Mouse (Mus musculus) midbrain, embryonic 11.5 days (tissue): ENCODE measurements at regions not wholly inside any gene's neighbourhood (a gene's known extent, or its start where the extent isn't known, plus 50 kb on each side); places are given as distances from the start of the nearest gene placed in this dataset.

Experiments
- ATAC-seq: fragments of 200-750 bp; cut with Nextera tagmentation; 2 replicates; pipeline ENCODE4 v1.8.0; 2017; ENCODE audit warnings: moderate TSS enrichment, moderate library complexity; ENCODE audit not compliant: low FRiP score
- DNase-seq: peaks from one replicate; pipeline ENCODE4 v3.0.0; 2015; ENCODE audit warnings: low spot score; ENCODE audit errors: missing footprints
- H3K27ac ChIP-seq: fragments of 300-500 bp; sonication (generic); 2 replicates; pipeline ENCODE4 v1.5.1; 2014; ENCODE audit warnings: low read depth, low read length
- H3K27me3 ChIP-seq: fragments of 300-500 bp; sonication (generic); 2 replicates; pipeline ENCODE4 v1.6.1; 2014; ENCODE audit warnings: mild to moderate bottlenecking, low read length, moderate library complexity, mixed read lengths; ENCODE audit not compliant: control insufficient read depth, insufficient read depth
- H3K36me3 ChIP-seq: fragments of 300-500 bp; sonication (generic); 2 replicates; pipeline ENCODE4 v1.6.1; 2014; ENCODE audit warnings: mild to moderate bottlenecking, low read length, moderate library complexity, mixed read lengths; ENCODE audit not compliant: control insufficient read depth, insufficient read depth
- H3K4me1 ChIP-seq: fragments of 300-500 bp; sonication (generic); 2 replicates; pipeline ENCODE4 v1.6.1; 2014; ENCODE audit warnings: low read length; ENCODE audit not compliant: control insufficient read depth, insufficient read depth
- H3K4me2 ChIP-seq: fragments of 300-500 bp; sonication (generic); 2 replicates; pipeline ENCODE4 v1.6.1; 2014; ENCODE audit warnings: mild to moderate bottlenecking, moderate library complexity
- H3K4me3 ChIP-seq: fragments of 300-500 bp; sonication (generic); 2 replicates; pipeline ENCODE4 v1.5.1; 2014; ENCODE audit warnings: low read depth, low read length
- H3K9ac ChIP-seq: fragments of 300-500 bp; sonication (generic); 2 replicates; pipeline ENCODE4 v1.6.1; 2014; ENCODE audit warnings: low read length
- H3K9me3 ChIP-seq: fragments of 300-500 bp; sonication (generic); 2 replicates; pipeline ENCODE4 v1.6.1; 2016; ENCODE audit warnings: low read length; ENCODE audit not compliant: control insufficient read depth
- whole genome bisulfite sequencing: fragments of 180-500 bp; shearing (Covaris S2); extraction: QIAGEN DNeasy Blood & Tissue Kit; methylation state at CpG from one replicate; pipeline ENCODE4 v1.1.7; 2014; 5-methylcytosine and 5-hydroxymethylcytosine counted together

GRCm38 (mm10) chr11:18821384-18821783, 197.4 kb downstream of the Meis1 start:
- Histone ChIP-seq H3K36me3 (no peaks in the 10 kb centered on the region), H3K27me3 (no peaks in the 10 kb centered on the region), H3K27ac (no peak overlapping the region), H3K9me3 (no peaks in the 10 kb centered on the region), H3K9ac (no peak overlapping the region), H3K4me1 (no peaks in the 10 kb centered on the region), H3K4me2 (no peak overlapping the region), H3K4me3 (no peak overlapping the region)
- no peak for DNase-seq
- WGBS, result 60% methylated on average over 1 of the region's 1 CpGs
- ATAC-seq, result no peak

- no peaks in the 10 kb centered on the region for H3K27me3 ChIP-seq
- DNase-seq (no peak), ATAC-seq (no peak)
- H3K9me3 ChIP-seq, result no peaks in the 10 kb centered on the region
- no peak overlapping the region for H3K27ac ChIP-seq
- H3K4me2 ChIP-seq, result no peak overlapping the region
- 90% methylated on average over 3 of the region's 3 CpGs for WGBS
- no peak overlapping the region for H3K9ac ChIP-seq
- H3K4me3 ChIP-seq, result no peak overlapping the region
- H3K4me1 ChIP-seq, result no peaks in the 10 kb centered on the region
- no peaks in the 10 kb centered on the region for H3K36me3 ChIP-seq
Measured at GRCm38 (mm10) chr11:18814110-18814509, 204.7 kb downstream of the Meis1 start.

GRCm38 (mm10) chr11:18767479-18767878, 251.3 kb downstream of the Meis1 start:
- DNase-seq (no peak), ATAC-seq (no peak)
- H3K4me2 ChIP-seq, result no peak overlapping the region
- H3K27me3 ChIP-seq, result no peaks in the 10 kb centered on the region
- no peak overlapping the region for H3K27ac ChIP-seq
- H3K9me3 ChIP-seq, result no peaks in the 10 kb centered on the region; the same call in 1 of the 2 replicates
- no peak overlapping the region for H3K4me3 ChIP-seq
- WGBS, result 94% methylated on average over 3 of the region's 3 CpGs
- H3K9ac ChIP-seq, result no peak overlapping the region
- no peaks in the 10 kb centered on the region for H3K36me3 ChIP-seq
- H3K4me1 ChIP-seq, result peaks cover 4% of the 10 kb centered on the region; the same call in 1 of the 2 replicates

- no peak overlapping the region for H3K4me2 ChIP-seq
- no peaks in the 10 kb centered on the region for H3K27me3 ChIP-seq
- peaks cover 4% of the 10 kb centered on the region; the same call in 1 of the 2 replicates for H3K4me1 ChIP-seq
- no peak overlapping the region for H3K9ac ChIP-seq
- H3K27ac ChIP-seq, result no peak overlapping the region
- no peaks in the 10 kb centered on the region; the same call in 1 of the 2 replicates for H3K9me3 ChIP-seq
- DNase-seq (peak; percentile 84), ATAC-seq (peak; percentile 82)
- H3K36me3 ChIP-seq, result no peaks in the 10 kb centered on the region
- 44% methylated on average over 6 of the region's 6 CpGs for WGBS
- H3K4me3 ChIP-seq, result no peak overlapping the region
Measured at GRCm38 (mm10) chr11:18766458-18767016, 252.2 kb downstream of the Meis1 start.

GRCm38 (mm10) chr11:18758591-18759074, 260.2 kb downstream of the Meis1 start:
- ATAC-seq (no peak), DNase-seq (no peak)
- no peaks in the 10 kb centered on the region for H3K9me3 ChIP-seq
- H3K27me3 ChIP-seq, result no peaks in the 10 kb centered on the region
- no peak overlapping the region for H3K9ac ChIP-seq
- WGBS, result 70% methylated on average over 6 of the region's 6 CpGs
- H3K4me3 ChIP-seq, result no peak overlapping the region
- no peak overlapping the region for H3K4me2 ChIP-seq
- no peak overlapping the region for H3K27ac ChIP-seq
- H3K4me1 ChIP-seq, result peaks cover 6% of the 10 kb centered on the region
- H3K36me3 ChIP-seq, result no peaks in the 10 kb centered on the region

GRCm38 (mm10) chr11:18756576-18756975, 262.2 kb downstream of the Meis1 start:
- Histone ChIP-seq H3K9ac (no peak overlapping the region), H3K4me2 (no peak overlapping the region), H3K9me3 (no peaks in the 10 kb centered on the region), H3K27ac (no peak overlapping the region), H3K36me3 (no peaks in the 10 kb centered on the region), H3K4me3 (no peak overlapping the region), H3K27me3 (no peaks in the 10 kb centered on the region), H3K4me1 (peaks cover 9% of the 10 kb centered on the region)
- no peak for DNase-seq
- ATAC-seq, result no peak
- 59% methylated on average over 1 of the region's 1 CpGs for WGBS

- ATAC-seq (0 out of 2 replicates have a peak, but pooled peaks have one; percentile 39), DNase-seq (no peak)
- H3K9me3 ChIP-seq, result no peaks in the 10 kb centered on the region
- peaks cover 16% of the 10 kb centered on the region for H3K4me1 ChIP-seq
- no peak overlapping the region for H3K4me3 ChIP-seq
- H3K27ac ChIP-seq, result no peak overlapping the region
- no peaks in the 10 kb centered on the region for H3K36me3 ChIP-seq
- no peaks in the 10 kb centered on the region for H3K27me3 ChIP-seq
- no peak overlapping the region; the same call in 1 of the 2 replicates for H3K4me2 ChIP-seq
- H3K9ac ChIP-seq, result no peak overlapping the region
- WGBS, result 43% methylated on average over 9 of the region's 9 CpGs
Measured at GRCm38 (mm10) chr11:18754732-18755525, 263.9 kb downstream of the Meis1 start.

- Histone ChIP-seq H3K4me2 (no peak overlapping the region), H3K27me3 (no peaks in the 10 kb centered on the region), H3K36me3 (no peaks in the 10 kb centered on the region), H3K27ac (no peak overlapping the region), H3K4me1 (peaks cover 22% of the 10 kb centered on the region), H3K4me3 (no peak overlapping the region), H3K9me3 (no peaks in the 10 kb centered on the region), H3K9ac (no peak overlapping the region)
- WGBS, result 45% methylated on average over 9 of the region's 9 CpGs
- no peak for DNase-seq
- ATAC-seq, result no peak
Measured at GRCm38 (mm10) chr11:18753856-18754255, 264.9 kb downstream of the Meis1 start.

- no peak overlapping the region for H3K27ac ChIP-seq
- no peak for ATAC-seq
Measured at GRCm38 (mm10) chr11:18753246-18753645, 265.5 kb downstream of the Meis1 start.

More at GRCm38 (mm10) chr11:18753246-18753645, 265.5 kb downstream of the Meis1 start:
- Histone ChIP-seq H3K36me3 (no peaks in the 10 kb centered on the region), H3K4me2 (no peak overlapping the region), H3K27me3 (no peaks in the 10 kb centered on the region), H3K4me3 (no peak overlapping the region), H3K4me1 (peaks cover 26% of the 10 kb centered on the region), H3K9ac (no peak overlapping the region), H3K9me3 (no peaks in the 10 kb centered on the region)
- DNase-seq, result no peak
- 73% methylated on average over 1 of the region's 1 CpGs for WGBS
